Mouse (Mus musculus) adrenal gland (tissue): ENCODE results near the gene Kcns1.

Source experiments
- intact Hi-C: fragments of 180-260 bp; cut with DNase I; formaldehyde crosslinking; loops from one replicate; pipeline ENCODE4 v1.15.1; 2025

Gene Kcns1

DNA sequence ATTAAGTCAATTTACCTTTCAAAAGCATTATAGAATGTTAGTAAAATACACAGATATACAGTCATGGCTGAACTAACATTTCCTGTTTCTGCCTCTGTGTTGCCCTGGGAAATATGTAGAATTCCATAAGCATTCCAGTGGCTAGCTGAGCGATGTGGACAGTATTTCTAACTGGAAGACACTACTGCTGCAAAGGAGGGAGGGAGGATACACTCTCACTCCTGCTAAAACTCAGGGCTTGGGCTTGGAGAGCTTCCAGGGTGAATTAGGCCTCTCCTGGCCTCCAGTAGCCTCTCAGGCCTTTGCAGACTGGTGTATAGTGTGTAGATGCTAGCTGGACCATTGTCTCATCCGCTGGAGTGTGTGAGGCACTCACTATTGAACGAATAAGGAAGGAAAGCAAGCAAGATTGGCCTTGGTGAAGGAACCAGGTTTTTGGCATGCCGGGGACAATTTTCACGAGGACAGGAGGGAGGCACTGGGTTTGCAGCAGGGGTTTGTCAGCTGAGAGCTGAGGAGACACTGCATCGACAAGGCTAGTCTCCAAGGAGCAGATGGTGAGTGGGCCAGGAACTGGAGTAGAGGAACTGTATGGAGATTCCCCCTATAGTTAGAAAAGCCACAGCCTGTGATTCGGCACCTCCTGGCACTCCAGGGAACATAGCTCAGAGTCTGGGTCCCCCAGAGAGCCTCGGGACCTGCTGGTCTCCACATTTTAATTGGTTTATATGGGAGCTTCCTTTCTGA is 3.9 kb upstream of the Kcns1 start:
- intact Hi-C loops: no loop called here

DNA sequence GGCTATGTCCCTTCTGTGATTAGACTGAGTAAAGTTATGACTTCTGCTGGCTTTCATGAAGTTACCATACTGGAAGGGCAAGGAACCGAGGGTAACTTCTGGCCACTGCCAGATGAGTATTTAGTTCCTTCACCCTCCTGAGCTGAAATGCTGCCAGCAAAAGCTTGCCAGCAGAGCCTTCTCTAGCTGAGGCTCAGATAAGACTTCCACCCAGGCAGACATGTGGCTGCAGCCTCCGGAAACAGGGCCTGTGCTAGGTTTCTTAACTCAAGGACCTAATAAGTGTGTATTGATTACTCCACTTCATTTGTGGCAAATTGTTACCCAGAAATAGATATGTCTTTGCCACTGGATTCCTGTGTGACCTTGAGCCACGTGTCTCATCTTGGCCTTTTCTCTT is 2.5 kb upstream of the Kcns1 start:
- intact Hi-C loops: no loop called here

DNA sequence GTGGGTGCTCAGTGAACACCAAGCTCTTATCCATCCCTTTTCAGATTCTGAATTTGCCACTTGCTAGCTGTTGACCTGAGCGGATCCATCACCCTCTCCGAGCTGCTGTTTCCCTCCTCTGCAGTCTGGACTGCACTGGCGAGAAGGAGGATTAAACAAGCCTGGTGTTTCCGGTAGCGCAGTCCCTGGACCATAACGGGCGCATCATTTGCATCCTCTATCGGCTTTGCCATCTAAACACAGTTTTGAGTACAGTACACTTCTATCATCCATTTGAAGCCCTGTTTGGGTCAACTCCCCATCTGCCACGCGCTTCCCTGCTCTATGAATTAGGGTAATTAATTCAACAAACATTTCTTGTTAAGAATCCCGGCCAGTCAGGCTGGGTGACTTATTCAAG is 587 bp downstream of the Kcns1 start:
- intact Hi-C loops: no loop called here

DNA sequence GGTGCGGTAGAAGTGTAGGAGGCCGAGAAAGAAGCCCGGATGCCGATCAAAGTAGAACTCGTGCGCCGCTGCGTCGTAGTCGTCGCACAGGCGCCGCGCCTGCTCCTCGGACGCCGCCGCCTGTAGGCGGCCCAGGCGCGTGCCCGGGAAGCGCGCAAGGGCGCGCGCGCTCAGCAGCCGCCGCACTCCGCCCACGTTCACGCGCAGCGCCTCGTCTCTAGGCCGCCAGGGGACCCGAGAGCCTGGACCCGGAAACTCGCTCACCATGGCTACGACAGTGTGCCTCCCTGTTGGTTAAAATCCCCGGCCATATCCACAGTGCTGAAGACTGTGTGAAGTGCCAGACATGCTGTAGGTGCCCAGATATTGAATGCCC is 2.4 kb downstream of the Kcns1 start:
- intact Hi-C loops: no loop called here

DNA sequence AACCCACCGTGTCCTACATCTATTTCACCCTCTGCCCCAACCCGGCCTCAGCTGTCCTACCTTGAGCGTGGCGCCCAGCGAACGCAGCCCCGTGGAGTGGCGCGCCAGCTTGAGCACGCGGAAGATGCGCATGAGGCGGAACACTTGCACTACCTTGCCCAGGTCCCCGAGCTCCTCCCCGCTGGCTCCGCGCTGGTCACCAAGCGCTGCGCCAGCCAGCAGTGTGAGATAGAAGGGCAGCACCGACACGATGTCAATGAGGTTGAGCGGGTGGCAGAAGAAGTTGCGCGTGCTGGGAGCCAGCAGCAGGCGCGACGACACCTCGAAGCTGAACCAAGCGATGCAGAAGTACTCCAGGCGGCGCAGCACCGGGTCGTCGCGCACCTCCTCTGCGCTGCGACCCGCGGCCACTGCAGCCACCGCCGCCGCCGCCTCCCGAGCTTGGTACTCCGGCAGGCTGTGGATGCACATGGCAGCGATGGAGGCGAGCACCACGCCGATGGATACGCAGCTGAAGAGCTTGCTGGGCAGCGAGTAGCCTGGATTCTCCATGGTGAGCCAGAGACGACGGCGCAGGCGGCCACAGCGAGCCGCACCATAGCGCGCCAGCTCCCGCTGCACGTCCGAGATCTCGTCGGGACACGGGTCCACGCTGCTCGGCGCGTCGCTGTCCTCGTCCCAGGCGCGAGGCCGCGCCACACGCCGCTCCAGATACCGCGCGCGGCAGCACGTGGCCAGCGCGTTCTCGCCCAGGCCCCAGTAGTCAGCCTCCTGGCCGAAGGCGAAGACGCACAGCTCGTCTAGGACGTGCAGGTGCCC is 3.0 kb downstream of the Kcns1 start:
- intact Hi-C loops: no loop called here

DNA sequence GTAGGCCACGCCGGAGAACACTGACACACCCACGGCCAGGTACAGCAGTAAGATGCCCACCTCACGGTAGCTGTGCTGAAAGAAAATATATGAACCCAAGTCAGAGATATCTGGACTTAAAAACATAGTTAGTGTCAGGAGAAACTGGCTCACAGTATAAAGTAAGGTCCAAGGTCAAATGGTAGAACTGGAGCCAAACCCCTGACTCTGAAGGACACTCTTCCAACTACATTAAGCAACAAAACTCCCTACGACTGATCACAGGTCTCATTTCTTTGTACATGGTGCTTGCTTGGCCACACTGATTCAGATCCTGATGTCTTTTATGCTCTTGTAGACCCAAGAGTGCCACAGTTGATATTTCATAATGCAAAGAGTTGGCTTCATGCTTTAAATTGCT is 6.0 kb downstream of the Kcns1 start:
- intact Hi-C loops: no loop called here

DNA sequence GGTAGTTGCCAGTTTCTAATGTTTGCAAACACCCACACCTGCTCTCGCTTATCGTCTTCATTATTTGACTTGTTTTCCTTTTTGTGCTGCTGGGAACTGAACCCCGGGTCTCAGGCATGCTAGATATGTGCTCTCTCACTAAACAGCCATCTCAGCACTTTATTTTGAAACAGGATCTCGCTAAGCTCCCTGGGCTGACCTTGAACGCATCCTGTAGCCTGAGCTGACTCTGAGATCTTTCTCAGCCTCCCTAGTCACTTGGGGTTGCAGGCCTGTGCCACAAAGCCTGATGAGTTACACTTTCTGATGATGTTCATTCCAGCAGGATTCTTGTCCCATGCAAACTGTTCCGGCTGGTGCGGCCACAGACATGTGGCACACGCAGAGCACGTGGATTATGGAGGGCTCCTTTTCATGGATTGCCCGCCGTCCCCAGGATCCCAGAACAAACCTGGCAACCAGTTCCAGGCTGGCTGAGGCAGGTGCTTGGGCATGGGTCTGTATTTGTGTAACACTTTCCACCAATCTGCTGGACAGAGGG is 9.3 kb downstream of the Kcns1 start:
- intact Hi-C loops: no loop called here

DNA sequence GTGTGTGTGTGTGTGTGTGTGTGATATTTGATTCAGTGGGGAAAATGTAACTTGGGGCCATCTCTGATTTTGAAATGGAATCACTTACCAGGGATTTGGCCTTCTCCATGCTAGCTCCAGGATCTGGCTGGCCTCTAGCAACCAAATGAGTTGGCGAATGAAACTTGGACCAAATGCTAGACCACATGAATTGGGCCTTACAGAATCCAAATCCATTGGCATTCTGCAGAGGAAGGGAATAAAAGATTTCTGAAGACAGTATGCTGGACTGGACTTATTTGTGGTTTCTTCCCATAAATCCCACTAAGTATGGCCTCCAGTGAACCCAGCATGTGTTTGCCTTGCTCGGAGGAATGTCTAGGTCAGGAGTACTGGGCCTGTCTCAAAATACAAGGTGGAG is 12.1 kb downstream of the Kcns1 start:
- intact Hi-C loops: no loop called here

DNA sequence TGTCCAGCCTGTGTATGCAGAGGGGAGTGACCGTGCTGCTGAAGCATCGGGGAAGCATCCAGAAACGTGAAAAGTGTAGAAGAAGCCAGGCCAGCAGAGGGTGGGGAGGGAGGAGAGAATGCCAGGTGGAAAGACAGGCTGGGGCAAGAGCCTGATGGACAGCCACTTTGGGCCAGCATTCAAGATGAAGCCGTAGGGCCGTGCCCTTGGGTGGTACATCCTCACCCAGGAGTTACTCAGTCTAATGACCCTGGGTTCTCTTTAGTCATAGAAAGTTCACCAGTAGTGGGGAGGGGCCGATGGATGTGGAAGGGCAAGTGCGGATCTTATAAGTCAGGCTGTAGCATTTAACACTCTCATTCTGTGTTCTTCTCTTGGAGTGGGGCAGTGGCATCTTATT is 14.8 kb downstream of the Kcns1 start:
- intact Hi-C loops: no loop called here

DNA sequence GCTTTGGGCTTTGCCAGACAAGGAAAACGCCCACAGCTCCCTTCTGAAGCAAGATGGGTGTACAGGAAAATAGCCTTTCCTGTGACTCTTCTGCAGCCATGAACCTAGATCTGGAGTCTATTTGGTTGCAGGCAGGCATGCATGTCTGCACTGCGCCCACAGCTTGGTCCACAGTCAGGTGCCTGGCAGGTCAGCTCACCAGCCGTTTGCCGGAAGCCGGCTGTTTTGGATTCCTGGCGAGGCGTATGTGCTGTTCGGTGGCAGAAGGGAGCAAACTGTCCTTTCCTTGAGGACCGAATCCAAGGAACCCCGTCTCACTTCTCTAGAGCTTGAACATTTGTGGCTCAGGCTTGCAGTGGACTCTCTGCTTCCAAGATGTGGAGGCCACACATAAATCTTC is 16.9 kb downstream of the Kcns1 start:
- intact Hi-C loops: no loop called here

DNA sequence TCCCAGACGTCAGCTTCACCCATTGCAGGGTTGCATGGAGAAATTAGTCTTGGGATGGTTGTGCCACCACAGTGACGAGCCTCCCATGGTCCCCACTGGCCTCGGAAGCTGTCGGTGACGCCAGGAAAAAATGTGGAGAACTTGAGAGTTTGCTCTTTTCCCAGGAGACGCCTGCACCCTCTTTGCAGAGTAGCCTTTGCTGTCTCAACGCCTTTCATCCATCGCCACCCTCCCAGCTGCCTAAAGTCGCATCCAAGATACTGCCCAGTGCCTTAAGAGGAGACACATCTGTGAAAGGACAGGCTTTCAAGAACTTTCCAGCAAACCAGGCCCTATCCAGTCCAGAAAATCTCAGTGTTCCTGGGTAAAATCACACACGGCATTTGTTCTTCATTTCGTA is 18.6 kb downstream of the Kcns1 start:
- intact Hi-C loops: no loop called here

DNA sequence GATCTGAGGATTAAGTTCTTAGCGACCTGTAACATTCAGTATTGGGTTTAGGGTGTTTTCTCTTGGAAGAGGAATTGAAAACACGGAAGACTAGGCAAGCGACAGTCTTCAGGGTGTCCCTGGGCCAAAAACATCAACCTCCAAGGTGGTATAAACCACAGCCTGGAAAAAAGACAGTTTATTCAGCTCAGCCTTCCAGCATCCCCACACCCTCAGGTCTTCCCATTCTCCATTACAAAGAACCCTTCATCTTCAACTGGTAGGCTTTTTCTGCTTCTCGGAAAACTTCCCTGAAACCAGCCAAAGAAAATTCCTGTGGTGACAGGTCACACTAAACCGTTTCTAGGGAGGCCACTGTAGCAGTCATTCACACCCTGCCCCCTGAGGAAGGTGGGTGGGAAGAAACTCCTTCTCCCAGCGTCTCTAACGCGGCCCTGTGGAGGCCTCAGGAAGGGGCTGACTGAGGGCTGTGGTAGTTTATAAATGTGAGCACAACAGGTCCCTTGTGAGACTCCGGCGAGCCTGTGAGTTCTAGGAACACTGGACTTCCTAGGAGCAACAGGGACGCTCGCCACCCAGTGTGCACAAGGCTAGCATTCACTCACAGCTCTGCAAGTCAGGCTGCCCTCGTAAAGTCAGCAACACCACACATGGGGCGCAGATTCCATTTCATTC is 20.7 kb downstream of the Kcns1 start:
- intact Hi-C loops: no loop called here

DNA sequence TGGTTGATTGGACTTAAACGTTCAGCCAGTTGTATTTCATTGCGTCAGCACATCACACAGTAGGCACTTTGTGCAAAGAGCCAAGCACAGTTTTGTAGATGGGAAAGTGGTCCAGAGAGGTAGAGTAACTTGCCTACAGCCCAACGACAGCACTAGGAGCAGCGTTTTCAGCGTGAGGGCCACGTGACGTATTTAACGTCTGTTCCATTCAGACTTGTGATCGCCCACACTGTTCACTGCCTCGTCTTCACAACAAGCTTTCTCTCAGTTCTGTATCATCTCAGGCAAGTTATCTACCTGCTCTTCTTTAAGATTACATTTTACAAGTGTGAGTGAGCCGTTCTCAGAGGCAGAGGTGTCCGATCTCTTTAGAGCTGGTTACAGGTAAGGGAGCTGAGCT is 24.4 kb downstream of the Kcns1 start:
- intact Hi-C loops: no loop called here

DNA sequence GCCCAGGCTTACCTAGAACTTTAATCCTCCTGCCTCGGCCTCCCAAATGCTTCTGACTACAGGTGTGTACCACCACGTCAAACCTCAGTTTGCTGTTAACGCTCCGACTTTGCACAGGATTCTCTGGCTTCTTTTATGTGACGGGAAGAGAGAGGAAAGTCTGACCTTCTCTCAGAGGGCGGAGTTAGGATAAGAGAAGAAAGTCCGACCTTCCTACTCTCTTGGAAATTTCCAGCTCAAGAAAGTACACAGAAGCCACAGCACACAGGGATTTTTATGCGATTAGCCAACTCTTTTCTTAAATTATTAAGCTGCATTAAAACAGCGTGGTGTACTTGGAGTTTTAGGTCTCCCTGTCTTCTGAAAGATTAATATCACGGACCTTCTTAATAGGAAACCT is 26.4 kb downstream of the Kcns1 start:
- intact Hi-C loops: no loop called here

DNA sequence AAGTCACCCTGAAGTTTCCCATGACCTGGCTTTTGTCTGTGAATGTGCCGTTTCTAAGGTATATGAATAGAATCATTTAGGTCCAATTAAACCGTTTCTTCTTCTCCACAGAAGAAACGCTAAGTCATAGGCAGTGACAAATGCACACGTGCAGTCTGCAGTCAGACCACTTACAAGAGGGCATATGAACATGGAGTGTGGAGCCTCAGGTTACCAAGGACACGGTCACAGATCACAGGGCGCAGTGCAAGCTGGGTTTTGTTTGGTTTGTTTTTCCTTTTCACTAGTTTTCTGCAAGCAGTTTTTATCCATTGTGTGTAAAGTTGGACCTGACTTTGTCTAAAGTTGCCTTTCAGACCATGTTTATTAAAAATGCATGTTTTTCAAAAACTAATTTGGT is 26.9 kb downstream of the Kcns1 start:
- intact Hi-C loops: no loop called here

DNA sequence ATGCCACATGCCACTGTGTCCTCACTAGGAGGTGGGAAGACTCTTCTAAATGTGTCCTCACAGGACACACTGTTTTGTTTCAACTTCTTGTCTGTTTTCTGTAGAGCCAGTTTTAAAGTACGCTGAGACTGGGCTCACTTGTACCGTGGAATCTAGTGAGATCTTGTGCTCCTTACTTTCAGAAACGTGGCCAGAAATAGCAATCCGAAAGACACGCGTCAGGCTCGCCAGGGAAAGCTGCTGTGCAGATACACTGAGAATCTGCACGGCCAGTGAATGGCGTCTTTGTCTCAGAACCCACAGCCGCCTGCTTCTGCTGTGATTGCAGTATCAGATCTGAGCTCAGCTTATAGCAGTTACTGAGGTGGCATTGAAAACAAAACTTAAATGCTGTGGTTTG is 28.9 kb downstream of the Kcns1 start:
- intact Hi-C loops: no loop called here

DNA sequence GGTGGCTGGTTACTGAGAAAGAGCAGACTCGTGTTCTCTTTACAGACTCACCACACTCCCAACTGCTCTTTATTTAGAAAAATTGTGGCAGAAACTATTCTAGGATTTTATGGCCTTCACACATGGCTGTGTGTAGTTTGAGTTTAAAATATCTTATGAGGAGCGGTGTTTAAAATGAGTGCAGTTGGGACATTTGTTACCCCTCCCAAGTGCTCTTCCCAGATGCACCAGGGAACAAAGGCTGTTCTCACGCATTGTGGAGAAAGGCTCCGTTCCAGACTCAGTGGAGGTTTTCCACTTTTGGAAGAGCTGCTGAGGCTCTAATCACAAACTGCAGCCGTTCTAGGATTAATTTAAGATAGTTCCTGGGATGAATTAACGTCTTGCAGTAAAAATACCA is 33.2 kb downstream of the Kcns1 start:
- intact Hi-C loops: loop anchor here (2.0 to 10.0 kb wide), 2 partner anchors 41 to 247 kb away; partner anchors contain the start of gene Slpi

DNA sequence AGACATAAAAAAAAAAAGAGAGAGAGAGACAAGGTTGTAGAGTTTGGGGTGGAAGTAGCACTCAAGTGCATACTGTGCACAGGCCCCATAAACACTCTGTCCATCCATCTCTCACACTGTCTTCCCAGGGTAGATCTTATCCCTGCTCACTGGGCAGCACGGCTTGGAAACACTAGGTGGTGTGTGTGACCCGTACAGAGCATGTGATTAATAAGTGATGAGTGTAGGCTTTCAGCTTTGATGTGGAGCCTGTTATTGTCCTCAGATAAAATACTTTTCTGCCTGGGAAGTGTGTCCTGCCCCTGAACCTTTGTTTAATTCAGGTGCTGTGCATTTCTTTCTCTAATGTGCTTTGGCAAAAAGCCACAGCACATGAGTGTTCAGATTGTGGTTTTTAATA is 34.5 kb downstream of the Kcns1 start:
- intact Hi-C loops: loop anchor here (2.0 to 10.0 kb wide), 2 partner anchors 42 to 248 kb away; partner anchors contain the start of gene Slpi

DNA sequence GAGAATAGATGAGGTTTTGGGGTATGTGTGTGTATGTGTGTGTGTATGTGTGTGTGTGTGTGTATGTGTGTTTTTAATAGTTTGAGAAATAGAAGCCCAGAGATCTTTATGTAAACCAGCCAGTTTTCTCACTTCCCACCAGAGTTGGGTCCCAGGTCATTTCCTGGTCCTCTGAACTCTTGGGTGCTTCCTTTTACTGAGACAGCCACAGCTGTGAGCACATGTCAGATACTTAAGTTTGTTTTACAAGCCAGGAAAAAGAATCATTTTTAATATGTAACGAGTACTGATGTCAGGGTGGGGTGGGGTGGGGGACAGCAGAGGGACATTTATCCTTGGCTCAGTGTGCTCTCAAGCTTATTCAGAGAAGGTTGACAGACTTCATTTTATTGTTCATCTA is 35.5 kb downstream of the Kcns1 start:
- intact Hi-C loops: loop anchor here (2.0 to 10.0 kb wide), 2 partner anchors 207 to 249 kb away; partner anchors contain the start of gene Slpi

DNA sequence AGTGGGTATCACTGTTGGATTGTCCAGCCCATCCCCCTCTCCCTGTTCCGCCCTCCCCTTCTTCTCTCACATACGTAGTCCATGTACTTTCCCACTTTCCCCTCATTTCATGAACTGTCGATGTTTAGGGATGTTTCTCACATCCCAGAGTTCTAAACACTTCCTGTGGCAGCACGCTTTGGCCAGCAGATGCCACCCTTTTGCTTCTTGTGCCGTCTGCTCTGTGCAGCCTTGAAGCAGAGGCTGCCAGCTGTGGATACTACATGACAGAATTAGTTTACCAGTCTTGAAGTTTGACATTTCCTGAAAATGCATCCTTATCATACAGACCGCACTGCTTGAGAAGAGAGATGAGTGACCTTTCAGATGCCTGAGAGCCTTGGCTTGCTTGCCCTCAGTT is 36.4 kb downstream of the Kcns1 start:
- intact Hi-C loops: loop anchor here (2.0 to 10.0 kb wide), 2 partner anchors 208 to 250 kb away; partner anchors contain the start of gene Slpi

DNA sequence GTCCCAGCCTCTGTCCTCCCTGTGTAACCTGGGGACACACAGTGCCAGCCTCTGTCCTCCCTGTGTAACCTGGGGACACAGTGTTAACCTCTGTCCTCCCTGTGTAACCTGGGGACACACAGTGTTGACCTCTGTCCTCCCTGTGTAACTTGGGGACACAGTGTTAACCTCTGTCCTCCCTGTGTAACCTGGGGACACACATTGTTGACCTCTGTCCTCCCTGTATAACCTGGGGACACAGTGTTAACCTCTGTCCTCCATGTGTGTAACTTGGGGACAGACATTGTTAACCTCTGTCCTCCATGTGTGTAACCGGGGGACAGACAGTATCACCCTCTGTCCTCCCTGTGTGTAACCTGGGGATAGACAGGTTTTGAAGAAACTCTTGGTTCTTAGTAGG is 39.3 kb downstream of the Kcns1 start:
- intact Hi-C loops: loop anchor here (10.0 kb wide), 1 partner anchor 253 kb away; the partner anchor contains the start of gene Slpi
